Comparison of ENCODE assay signal across 8 mouse cellular contexts in genomic region chr1:121053692-121054091, GRCm38 (mm10).
DNase-seq lines count a peak whose midpoint lies in the region; ATAC-seq and TF ChIP-seq lines count a peak whose summit lies in the region.

No protein-coding gene starts in this region.

- no peak overlapping the region for H3K9ac ChIP-seq in hindbrain, embryonic 12.5 days
- H3K9ac ChIP-seq in ES-Bruce4 (ENCODE audit: low read depth, poor library complexity, severe bottlenecking), result no peak overlapping the region
- no peak overlapping the region for H3K9ac ChIP-seq in hindbrain, postnatal 0 days (replicated peaks; ENCODE audit: low read length)
- H3K9ac ChIP-seq in neural tube, embryonic 15.5 days (replicated peaks), result no peak overlapping the region

- no peak for TF ChIP-seq POLR2A in ES-Bruce4 (IDR thresholded peaks at IDR 0.05; ENCODE audit: insufficient read depth, low read length)

- peaks cover 77% of the 10 kb centered on the region for H3K27me3 ChIP-seq in hindbrain, embryonic 10.5 days (ENCODE audit: insufficient read depth, poor library complexity, severe bottlenecking)
- peaks cover 73% of the 10 kb centered on the region for H3K27me3 ChIP-seq in hindbrain, embryonic 12.5 days
- H3K27me3 ChIP-seq in ES-Bruce4 (ENCODE audit: control insufficient read depth, insufficient read depth, low read length, poor library complexity, severe bottlenecking), result no peaks in the 10 kb centered on the region; the same call in 1 of the 2 replicates
- H3K27me3 ChIP-seq in hindbrain, postnatal 0 days (ENCODE audit: insufficient read depth, low read length), result peaks cover 4% of the 10 kb centered on the region; the same call in 1 of the 2 replicates
- peaks cover 58% of the 10 kb centered on the region for H3K27me3 ChIP-seq in neural tube, embryonic 15.5 days (replicated peaks)

- H3K36me3 ChIP-seq in hindbrain, embryonic 10.5 days, result no peaks in the 10 kb centered on the region
- no peaks in the 10 kb centered on the region for H3K36me3 ChIP-seq in hindbrain, embryonic 12.5 days
- H3K36me3 ChIP-seq in ES-Bruce4 (ENCODE audit: control insufficient read depth, insufficient read depth, low read length, poor library complexity, severe bottlenecking), result no peaks in the 10 kb centered on the region
- no peaks in the 10 kb centered on the region for H3K36me3 ChIP-seq in hindbrain, postnatal 0 days (ENCODE audit: insufficient read depth, low read length)
- H3K36me3 ChIP-seq in neural tube, embryonic 15.5 days, result no peaks in the 10 kb centered on the region

- H3K9me3 ChIP-seq in hindbrain, embryonic 10.5 days, result no peaks in the 10 kb centered on the region
- no peaks in the 10 kb centered on the region for H3K9me3 ChIP-seq in hindbrain, embryonic 12.5 days (replicated peaks)
- no peaks in the 10 kb centered on the region for H3K9me3 ChIP-seq in ES-Bruce4 (replicated peaks; ENCODE audit: control insufficient read depth, insufficient read depth, low read length, poor library complexity, severe bottlenecking)
- H3K9me3 ChIP-seq in hindbrain, postnatal 0 days (ENCODE audit: low read length), result no peaks in the 10 kb centered on the region
- no peaks in the 10 kb centered on the region for H3K9me3 ChIP-seq in neural tube, embryonic 15.5 days (replicated peaks)

- DNase-seq in hindbrain, embryonic 10.5 days (ENCODE audit: low spot score), result peak; percentile 35
- peak; percentile 73 for DNase-seq in embryo, embryonic 11 days
- peak; percentile 74 for DNase-seq in hindbrain, postnatal 0 days (ENCODE audit: low spot score)
- no peak for DNase-seq in spleen, adult 12 weeks (ENCODE audit: low spot score)

- peaks cover 21% of the 10 kb centered on the region for H3K4me1 ChIP-seq in hindbrain, embryonic 10.5 days (replicated peaks)
- H3K4me1 ChIP-seq in hindbrain, embryonic 12.5 days, result peaks cover 17% of the 10 kb centered on the region
- no peaks in the 10 kb centered on the region for H3K4me1 ChIP-seq in ES-Bruce4 (ENCODE audit: control insufficient read depth, insufficient read depth, low read length)
- H3K4me1 ChIP-seq in hindbrain, postnatal 0 days (ENCODE audit: insufficient read depth, low read length), result 0 out of 2 replicates have a peak, but pooled peaks cover 8% of the 10 kb centered on the region
- peaks cover 17% of the 10 kb centered on the region for H3K4me1 ChIP-seq in neural tube, embryonic 15.5 days

- no peak overlapping the region for H3K4me3 ChIP-seq in hindbrain, embryonic 10.5 days
- no peak overlapping the region for H3K4me3 ChIP-seq in hindbrain, embryonic 12.5 days
- no peak overlapping the region for H3K4me3 ChIP-seq in ES-Bruce4 (ENCODE audit: low read depth, low read length)
- no peak overlapping the region for H3K4me3 ChIP-seq in hindbrain, postnatal 0 days (ENCODE audit: low read length)
- no peak overlapping the region for H3K4me3 ChIP-seq in neural tube, embryonic 15.5 days (replicated peaks)

- TF ChIP-seq CTCF in ES-Bruce4 (IDR thresholded peaks at IDR 0.05; ENCODE audit: low read depth, low read length), result peak; percentile 25
- TF ChIP-seq CTCF in hindbrain, postnatal 0 days (IDR thresholded peaks at IDR 0.05; ENCODE audit: low read depth), result peak; percentile 76

- no peak overlapping the region for H3K4me2 ChIP-seq in hindbrain, embryonic 12.5 days (replicated peaks)
- H3K4me2 ChIP-seq in hindbrain, postnatal 0 days (ENCODE audit: low read depth, low read length), result no peak overlapping the region
- H3K4me2 ChIP-seq in neural tube, embryonic 15.5 days, result no peak overlapping the region

- WGBS in hindbrain, embryonic 10.5 days, result 35% methylated on average over 11 of the region's 11 CpGs
- 30% methylated on average over 11 of the region's 11 CpGs for WGBS in hindbrain, embryonic 12.5 days
- 28% methylated on average over 11 of the region's 11 CpGs for WGBS in hindbrain, postnatal 0 days
- 19% methylated on average over 11 of the region's 11 CpGs for WGBS in neural tube, embryonic 15.5 days

- no peak for ATAC-seq in hindbrain, embryonic 12.5 days (ENCODE audit: low FRiP score)
- ATAC-seq in hindbrain, postnatal 0 days, result peak; percentile 81
- 0 out of 2 replicates have a peak, but pooled peaks have one; percentile 56 for ATAC-seq in neural tube, embryonic 15.5 days (ENCODE audit: low FRiP score)
- no peak for ATAC-seq in inflammation-experienced regulatory T-cells, adult 6 months

- H3K27ac ChIP-seq in hindbrain, embryonic 10.5 days, result no peak overlapping the region
- H3K27ac ChIP-seq in hindbrain, embryonic 12.5 days, result no peak overlapping the region
- H3K27ac ChIP-seq in ES-Bruce4 (ENCODE audit: insufficient read depth, low read length), result no peak overlapping the region
- H3K27ac ChIP-seq in hindbrain, postnatal 0 days, result no peak overlapping the region
- H3K27ac ChIP-seq in neural tube, embryonic 15.5 days (replicated peaks), result no peak overlapping the region

- TF ChIP-seq EP300 in ES-Bruce4 (IDR thresholded peaks at IDR 0.05; ENCODE audit: insufficient read depth, low read depth, low read length), result no peak

Comparison
In these comparisons a context has a peak if more than half of its experiments do, and no peak if none do; other contexts are left out.
1. ATAC-seq: peak in hindbrain, postnatal 0 days (single experiment) and neural tube, embryonic 15.5 days (single experiment); none in hindbrain, embryonic 12.5 days (single experiment) and inflammation-experienced regulatory T-cells, adult 6 months (single experiment).